Mouse (Mus musculus) spleen, postnatal 10 days (tissue): ENCODE data around the gene Lrrc4c.

Experiments
- DNase-seq, 2 experiments: peaks; one replicate each; pipeline ENCODE4 v3.0.0; 2021 to 2022; ENCODE audit warnings: low spot score in 2 of 2

The Lrrc4c gene

GRCm38 (mm10) chr2:97469396-97469795 lies 1151.4 kb downstream of the Lrrc4c start:
- DNase-seq: no peak

- no peak for DNase-seq
Measured at GRCm38 (mm10) chr2:97478175-97478924, 1160.4 kb downstream of the Lrrc4c start.

DNA sequence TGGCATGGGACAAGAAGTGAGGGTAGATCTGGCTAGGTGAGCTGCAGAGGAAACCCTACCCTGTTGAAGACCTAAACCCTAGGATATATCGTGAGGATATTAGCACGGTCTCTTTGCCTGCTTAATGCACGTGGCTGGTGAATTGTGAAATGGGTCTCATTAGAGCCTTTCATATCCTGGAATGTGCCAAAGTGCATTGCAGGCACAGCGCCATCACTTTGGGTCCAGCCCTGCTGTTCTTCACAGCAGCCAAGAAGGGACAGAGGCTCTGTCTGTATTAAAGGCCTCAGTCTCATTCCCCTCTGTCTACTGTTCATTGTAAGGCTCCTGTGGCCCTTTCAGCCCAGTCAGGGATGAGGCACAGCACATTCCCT lies 1160.9 kb downstream of the Lrrc4c start:
- DNase-seq: no peak

DNA sequence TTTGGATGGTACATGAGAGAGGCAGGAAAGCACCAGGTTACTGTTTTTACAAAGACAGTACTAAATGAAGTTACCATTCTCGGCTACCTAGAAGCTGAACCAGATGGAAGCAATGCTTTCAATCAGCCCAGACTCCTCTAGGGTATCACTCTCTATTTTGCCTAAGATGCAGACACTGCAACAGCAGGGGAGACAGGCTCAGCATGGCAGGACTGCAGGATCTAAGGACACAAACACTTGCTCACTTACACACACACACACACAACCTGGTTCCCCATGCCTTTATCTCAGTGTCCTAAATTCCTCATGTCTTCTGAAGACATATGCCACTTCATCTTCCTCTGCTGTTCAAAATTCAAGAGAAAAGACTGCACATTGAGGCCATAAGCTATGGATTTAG lies 1167.0 kb downstream of the Lrrc4c start:
- no peak for DNase-seq

GRCm38 (mm10) chr2:97485609-97486008 lies 1167.6 kb downstream of the Lrrc4c start:
- no peak for DNase-seq

GRCm38 (mm10) chr2:97487567-97487966 lies 1169.6 kb downstream of the Lrrc4c start:
- no peak for DNase-seq

GRCm38 (mm10) chr2:97497069-97497468 lies 1179.1 kb downstream of the Lrrc4c start:
- DNase-seq: no peak

DNA sequence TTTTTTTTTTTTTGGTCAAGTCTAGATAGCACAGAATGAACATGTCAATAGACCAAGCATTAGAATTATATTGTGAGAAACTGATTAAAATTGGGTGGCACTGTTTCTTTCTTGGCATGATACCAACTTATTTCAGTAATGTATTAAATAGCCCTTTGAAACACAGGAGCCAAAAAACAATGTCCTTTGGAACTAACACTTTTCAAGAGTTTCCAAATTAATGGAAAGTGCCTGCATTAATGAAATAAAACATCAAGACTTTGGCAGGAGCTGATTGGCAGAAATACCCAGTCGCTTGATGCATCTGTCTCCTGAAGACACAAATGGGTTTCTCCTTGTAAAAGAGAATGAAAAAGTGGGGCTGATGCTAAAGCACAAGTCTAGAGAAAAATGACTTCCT lies 1184.5 kb downstream of the Lrrc4c start:
- no peak for DNase-seq

GRCm38 (mm10) chr2:97504902-97505301 lies 1186.9 kb downstream of the Lrrc4c start:
- DNase-seq: no peak

GRCm38 (mm10) chr2:97524256-97524922 lies 1206.4 kb downstream of the Lrrc4c start:
- DNase-seq: no peak

- DNase-seq: no peak
Measured at GRCm38 (mm10) chr2:97525107-97525506, 1207.1 kb downstream of the Lrrc4c start.

- DNase-seq: no peak
Measured at GRCm38 (mm10) chr2:97530622-97531021, 1212.7 kb downstream of the Lrrc4c start.

DNA sequence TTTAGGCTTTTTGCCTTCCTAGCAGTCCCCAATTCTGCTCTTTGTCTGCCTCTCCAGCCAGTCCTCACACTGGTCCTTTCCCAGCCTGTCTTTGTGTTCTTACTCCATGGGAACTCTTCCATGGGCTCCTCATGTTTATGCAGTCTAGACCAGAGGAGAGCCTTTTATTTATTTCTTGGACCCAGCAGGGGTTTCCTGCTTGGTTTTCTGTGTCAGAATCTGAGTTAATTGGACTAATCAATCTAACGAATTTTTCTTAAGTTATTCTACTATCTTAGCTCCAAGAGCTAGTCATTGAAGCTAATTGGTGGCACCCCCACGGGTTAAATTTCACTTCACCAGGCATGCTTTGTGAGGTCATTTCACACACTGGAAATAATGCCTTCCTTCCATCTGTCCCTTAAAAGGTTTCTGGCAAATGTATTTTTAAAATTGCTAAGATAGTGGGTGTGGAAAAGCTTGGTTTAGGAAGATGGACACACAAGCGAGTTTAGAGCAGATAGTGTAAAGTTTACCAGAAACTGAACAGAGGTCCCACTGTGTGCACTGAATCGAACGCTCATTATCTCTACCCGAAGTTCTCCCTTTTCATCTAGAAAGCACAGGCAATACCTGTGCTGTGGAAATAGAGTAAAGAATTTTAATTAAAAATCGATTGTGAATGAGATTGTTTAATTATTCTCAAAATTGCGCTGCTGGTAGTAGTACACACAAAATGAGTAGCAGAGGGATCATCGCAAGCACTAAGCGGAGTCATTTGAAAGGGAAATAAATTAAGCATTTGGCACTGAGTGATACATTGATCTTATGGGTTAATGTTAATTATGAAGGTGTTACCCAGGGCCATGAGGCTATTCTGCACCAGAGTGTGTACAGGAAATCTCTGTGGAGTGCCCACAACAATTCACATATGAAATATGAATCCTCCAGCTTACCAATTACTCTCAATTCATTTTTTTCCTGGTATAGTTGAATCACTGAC lies 1226.0 kb downstream of the Lrrc4c start:
- no peak for DNase-seq

GRCm38 (mm10) chr2:97544673-97545071 lies 1226.7 kb downstream of the Lrrc4c start:
- DNase-seq: no peak

GRCm38 (mm10) chr2:97545946-97546345 lies 1228.0 kb downstream of the Lrrc4c start:
- DNase-seq: no peak

- no peak for DNase-seq
Measured at GRCm38 (mm10) chr2:97564509-97564908, 1246.5 kb downstream of the Lrrc4c start.

GRCm38 (mm10) chr2:97568954-97569353 lies 1251.0 kb downstream of the Lrrc4c start:
- DNase-seq: no peak

DNA sequence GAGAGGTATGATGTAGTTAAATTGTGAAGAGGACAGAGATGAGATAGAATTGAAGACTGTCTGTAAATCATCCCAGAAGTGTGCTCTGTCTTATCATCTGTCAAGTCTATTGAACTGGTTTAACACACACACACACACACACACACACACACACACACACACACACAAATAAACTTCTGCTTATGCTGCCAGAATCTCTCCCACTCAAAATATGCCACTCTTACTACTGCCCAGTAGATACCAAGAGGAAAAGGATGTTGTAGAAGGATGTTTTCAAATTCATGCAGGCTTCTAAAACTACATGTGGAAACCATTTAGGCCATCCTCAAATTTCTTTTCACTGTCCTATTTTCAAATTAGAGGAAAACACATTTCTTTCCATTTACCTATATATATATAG lies 1257.0 kb downstream of the Lrrc4c start:
- no peak for DNase-seq

DNA sequence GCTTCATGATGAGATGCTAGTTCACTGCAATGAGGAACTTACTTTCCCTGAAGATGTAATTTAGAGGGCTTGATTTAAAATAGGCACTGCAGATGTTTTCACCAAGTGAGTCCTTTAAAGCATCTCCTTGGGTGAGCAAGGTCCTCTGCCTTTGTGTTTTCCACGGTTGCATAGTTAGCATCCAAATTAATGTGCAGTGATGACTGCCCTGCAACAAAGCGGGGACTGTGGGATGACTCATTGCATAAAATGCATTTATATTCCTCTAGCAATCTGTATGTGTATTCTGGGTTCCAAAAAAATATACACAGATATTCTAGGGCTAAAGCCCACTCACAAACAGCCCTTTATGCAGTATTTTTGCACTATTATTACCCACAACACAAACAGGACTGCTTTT lies 1263.2 kb downstream of the Lrrc4c start:
- DNase-seq: no peak

- no peak for DNase-seq
Measured at GRCm38 (mm10) chr2:97586322-97586721, 1268.4 kb downstream of the Lrrc4c start.

DNA sequence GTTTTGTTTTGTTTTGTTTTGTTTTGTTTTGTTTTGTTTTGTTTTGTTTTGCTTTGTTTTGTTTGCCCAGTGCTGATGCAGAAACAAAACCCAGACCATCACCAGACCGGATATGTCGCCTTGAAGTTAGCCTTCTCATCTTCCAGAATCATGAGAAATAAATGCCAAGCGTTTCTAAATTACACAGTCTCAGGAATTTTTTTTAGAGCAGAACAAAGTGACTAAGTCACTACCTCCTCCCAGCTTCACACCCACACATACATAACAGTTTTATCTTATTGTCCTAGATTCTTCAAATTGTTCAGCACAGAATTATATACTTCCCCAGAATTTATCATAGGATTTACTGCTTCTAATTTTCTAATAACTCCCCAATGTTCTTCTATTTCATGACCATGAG lies 1272.6 kb downstream of the Lrrc4c start:
- DNase-seq: no peak

- no peak for DNase-seq
Measured at GRCm38 (mm10) chr2:97604182-97604581, 1286.2 kb downstream of the Lrrc4c start.
